Mouse (Mus musculus): ENCODE results near the gene Stx18. TPM values are rescaled to one million over a fixed set of nuclear protein-coding genes. Genes with fewer than 3 reads are reported as not detected.

Gene Stx18
- total RNA-seq (2023; ENCODE audit: inconsistent age), result 19.3 to 26.3 TPM (median 25.2 TPM) in 4 replicates

DNA sequence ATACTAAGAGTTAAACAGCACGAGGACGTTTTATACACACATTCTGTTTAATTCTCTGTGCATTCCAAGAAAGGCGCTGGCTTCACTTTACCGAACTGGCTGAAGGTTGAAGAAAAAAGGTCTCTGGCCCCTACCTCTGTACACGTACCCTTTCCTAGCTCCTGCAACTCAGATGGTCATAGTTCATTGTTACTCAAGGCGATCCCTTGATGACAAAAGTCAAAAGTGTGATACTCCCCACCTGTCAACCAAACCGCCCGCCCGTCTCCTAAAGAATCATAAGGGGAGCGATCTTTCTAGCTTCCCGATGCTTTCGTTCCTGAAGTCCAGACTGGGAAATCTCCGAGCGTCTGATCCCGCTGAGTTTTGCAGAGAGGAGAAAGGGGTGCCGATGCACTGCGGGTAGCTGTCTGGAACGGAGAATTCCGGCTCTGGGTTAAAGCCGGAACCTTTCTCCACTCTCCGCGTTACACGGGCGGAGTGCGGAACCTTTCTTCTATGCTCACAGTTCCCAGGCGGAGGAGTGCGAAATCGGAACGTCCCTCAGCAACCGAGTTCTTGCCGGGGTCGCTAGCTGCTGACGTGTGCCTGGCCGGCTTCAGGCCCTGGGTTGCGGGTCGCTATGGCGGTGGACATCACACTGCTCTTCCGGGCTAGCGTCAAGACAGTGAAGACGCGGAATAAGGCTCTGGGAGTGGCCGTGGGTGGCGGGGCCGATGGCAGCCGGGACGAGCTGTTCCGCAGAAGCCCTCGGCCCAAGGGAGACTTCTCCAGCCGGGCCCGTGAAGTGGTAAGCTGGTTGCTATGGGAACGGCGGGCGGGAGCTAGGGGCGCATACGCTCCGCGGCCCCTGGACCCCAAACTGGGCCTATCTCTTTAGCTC lies at the start of gene Stx18:
TSS of gene Stx18 (plus strand) at position 33 of the 883 bp plus-strand sequence.

DNA sequence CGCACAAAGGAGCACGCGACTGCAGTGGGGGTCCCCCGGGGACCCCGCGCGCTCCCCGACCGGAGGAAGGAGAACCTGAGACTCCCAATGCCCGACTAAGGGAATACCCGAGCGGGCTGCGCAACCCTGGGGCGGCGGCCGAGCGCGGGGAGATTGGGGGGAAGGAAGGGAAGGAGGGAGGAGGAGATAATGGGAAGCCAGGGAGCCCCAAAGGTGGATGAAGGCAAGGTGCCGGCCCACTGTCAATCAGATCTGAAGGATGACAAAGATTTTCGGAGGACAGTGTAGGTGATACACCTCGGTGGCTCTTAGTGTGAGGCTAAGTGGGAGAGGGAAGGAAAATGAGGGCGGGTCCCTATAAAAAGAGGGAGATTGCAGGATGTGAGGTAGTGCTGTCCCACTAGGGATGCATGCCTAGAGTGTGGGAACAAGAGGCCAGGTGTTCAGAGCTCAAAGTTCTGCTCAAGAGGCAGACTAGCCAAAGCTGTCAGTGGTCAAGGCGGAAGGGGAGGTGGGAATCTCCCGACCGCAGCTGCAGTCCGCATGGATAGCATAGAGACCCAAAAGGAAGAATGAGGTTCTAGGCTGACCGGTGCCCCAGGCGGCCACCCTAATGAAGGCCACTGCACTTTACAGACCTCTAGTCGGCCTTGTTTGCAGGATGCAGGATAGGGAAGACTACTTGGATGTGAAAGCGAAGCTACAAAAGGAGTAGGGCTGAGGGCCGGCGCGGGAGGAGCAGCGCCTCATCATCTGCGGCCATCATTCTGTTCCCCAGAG lies 121.3 kb downstream of the Stx18 start, which contains the start of gene Nsg1:
TSS of gene Nsg1 (minus strand) at position 274 of the 780 bp plus-strand sequence.

Other genes starting within 250 kb of the Stx18 start
- gene Msx1, start 214.2 kb upstream of the Stx18 start, total RNA-seq (2023; ENCODE audit: inconsistent age), result not detected in 4 replicates
- gene Nsg1, start 121.2 kb downstream of the Stx18 start, total RNA-seq (2023; ENCODE audit: inconsistent age), result not detected in 4 replicates
- gene Zbtb49, start 181.7 kb downstream of the Stx18 start, total RNA-seq (2023; ENCODE audit: inconsistent age), result 20.2 to 22.0 TPM (median 20.6 TPM) in 4 replicates
- 29.4 to 36.9 TPM (median 31.0 TPM) in 4 replicates for gene Lyar, start 181.7 kb downstream of the Stx18 start, total RNA-seq (2023; ENCODE audit: inconsistent age)
- gene Tmem128, start 221.4 kb downstream of the Stx18 start, total RNA-seq (2023; ENCODE audit: inconsistent age), result 72.8 to 101 TPM (median 84.2 TPM) in 4 replicates
- gene Otop1, start 237.2 kb downstream of the Stx18 start, total RNA-seq (2023; ENCODE audit: inconsistent age), result not detected in 4 replicates

All from B cell, adult (primary cell).